Mouse (Mus musculus) brain, embryonic 18.5 days (tissue): ENCODE results near the gene Fcmr.
A peak's percentile ranks its signal among the peaks of the same experiment; 100 is the strongest.

ENCODE experiments used
- DNase-seq: peaks from one replicate; pipeline ENCODE4 v3.0.0-alpha.2; 2012; ENCODE audit warnings: low read depth, low spot score

Fcmr gene

GRCm38 (mm10) chr1:130857456-130857855, 8.0 kb upstream of the Fcmr start:
- DNase-seq: no peak

- no peak for DNase-seq
These were observed 1.2 kb upstream of the Fcmr start for GRCm38 (mm10) chr1:130864238-130864637.

GRCm38 (mm10) chr1:130864741-130865140, 728 bp upstream of the Fcmr start:
- DNase-seq: no peak

- no peak for DNase-seq
These were observed 7.4 kb downstream of the Fcmr start for GRCm38 (mm10) chr1:130872912-130873311.

- peak; percentile 16 for DNase-seq
These were observed 9.7 kb downstream of the Fcmr start for GRCm38 (mm10) chr1:130875139-130875538.

GRCm38 (mm10) chr1:130875910-130876309, 10.4 kb downstream of the Fcmr start:
- no peak for DNase-seq

- DNase-seq: peak; percentile 66
These were observed 11.6 kb downstream of the Fcmr start for GRCm38 (mm10) chr1:130876931-130877509.

- no peak for DNase-seq
These were observed 12.6 kb downstream of the Fcmr start for GRCm38 (mm10) chr1:130877889-130878614.

GRCm38 (mm10) chr1:130879927-130880326, 14.5 kb downstream of the Fcmr start:
- no peak for DNase-seq

GRCm38 (mm10) chr1:130883146-130883545, 17.7 kb downstream of the Fcmr start:
- DNase-seq: no peak

GRCm38 (mm10) chr1:130887354-130887753, 21.9 kb downstream of the Fcmr start, which contains the start of gene Il24:
TSS of gene Il24 (minus strand) at chr1:130887454.
- no peak for DNase-seq

GRCm38 (mm10) chr1:130892446-130892845, 27.0 kb downstream of the Fcmr start:
- no peak for DNase-seq

- no peak for DNase-seq
These were observed 28.0 kb downstream of the Fcmr start for GRCm38 (mm10) chr1:130893329-130894040.

GRCm38 (mm10) chr1:130894468-130894867, 29.0 kb downstream of the Fcmr start:
- DNase-seq: no peak

- no peak for DNase-seq
These were observed 37.0 kb downstream of the Fcmr start for GRCm38 (mm10) chr1:130902505-130902904.

- no peak for DNase-seq
These were observed 46.0 kb downstream of the Fcmr start, which contains the start of gene Il20 for GRCm38 (mm10) chr1:130911401-130912010. TSS of gene Il20 (minus strand) at chr1:130911451.

- no peak for DNase-seq
These were observed 53.0 kb downstream of the Fcmr start for GRCm38 (mm10) chr1:130918323-130918980.

- no peak for DNase-seq
These were observed 61.0 kb downstream of the Fcmr start for GRCm38 (mm10) chr1:130926484-130926883.
